Mouse (Mus musculus) liver, embryonic 13.5 days (tissue): ENCODE measurements around the gene Tmbim4. TPM values are rescaled to one million over a fixed set of nuclear protein-coding genes. Genes with fewer than 3 reads are reported as not detected.
A peak's percentile ranks its signal among the peaks of the same experiment; 100 is the strongest.
"Not testable (repeated sequence)": the region's sequence is repeated elsewhere in the genome, so short reads cannot be mapped to it uniquely, and the experiment has no call there.

Experiments used
- ATAC-seq: fragments of 200-750 bp; cut with Nextera tagmentation; 2 replicates; pipeline ENCODE4 v1.8.0; 2017; ENCODE audit warnings: low read depth, mild to moderate bottlenecking, moderate number of reproducible peaks, moderate library complexity
- DNase-seq: peaks from one replicate; pipeline ENCODE4 v3.0.0; 2022
- H3K27ac ChIP-seq: fragments of 300-500 bp; sonication (generic); 2 replicates; pipeline ENCODE4 v1.5.1; 2015; ENCODE audit warnings: moderate library complexity, mild to moderate bottlenecking, inconsistent platforms
- H3K27me3 ChIP-seq: fragments of 300-500 bp; sonication (generic); 2 replicates; pipeline ENCODE4 v1.6.1; 2015; ENCODE audit warnings: mild to moderate bottlenecking, inconsistent platforms
- H3K36me3 ChIP-seq: fragments of 300-500 bp; sonication (generic); 2 replicates; pipeline ENCODE4 v1.6.1; 2015; ENCODE audit warnings: mild to moderate bottlenecking, inconsistent platforms
- H3K4me1 ChIP-seq: fragments of 300-500 bp; sonication (generic); replicated peaks from 2 replicates; pipeline ENCODE4 v1.6.1; 2015; ENCODE audit warnings: inconsistent platforms
- H3K4me2 ChIP-seq: fragments of 300-500 bp; sonication (generic); 2 replicates; pipeline ENCODE4 v1.6.1; 2015; ENCODE audit warnings: inconsistent platforms, mild to moderate bottlenecking, moderate library complexity
- H3K4me3 ChIP-seq: fragments of 300-500 bp; sonication (generic); replicated peaks from 2 replicates; pipeline ENCODE4 v1.5.1; 2015; ENCODE audit warnings: mild to moderate bottlenecking, inconsistent platforms
- H3K9ac ChIP-seq: fragments of 300-500 bp; sonication (generic); 2 replicates; pipeline ENCODE4 v1.6.1; 2015; ENCODE audit warnings: mild to moderate bottlenecking, inconsistent platforms
- H3K9me3 ChIP-seq: fragments of 300-500 bp; sonication (generic); replicated peaks from 2 replicates; pipeline ENCODE4 v1.6.1; 2016; ENCODE audit warnings: inconsistent platforms
- WGBS: fragments of 180-500 bp; shearing (Covaris S2); methylation state at CpG from one replicate; pipeline ENCODE4 v1.1.7; 2015; ENCODE audit not compliant: insufficient replicate concordance; 5-methylcytosine and 5-hydroxymethylcytosine counted together
- polyA plus RNA-seq: library from polyadenylated mRNA; unstranded; fragments of >200 nt; fragmentation: Nextera tagmentation; extraction: Ambion mirVana; gene quantifications from 2 replicates; pipeline ENCODE4 v1.2.1, GENCODE M21; 2015

The Tmbim4 gene
- polyA plus RNA-seq, 1 experiment from 2014 or later, result 86.9 TPM

GRCm38 (mm10) chr10:120201961-120202402 is 592 bp downstream of the Tmbim4 start, which contains the start of gene Irak3:
Gene Irak3, minus strand, starts transcription at chr10:120202130.
- H3K27ac ChIP-seq, result peak within 1 kb of the TSS; percentile 47; the same call in 1 of the 2 replicates

GRCm38 (mm10) chr10:120202467-120203250 is 1.3 kb downstream of the Tmbim4 start:
- 53% methylated on average over 16 of the region's 16 CpGs for WGBS
- Histone ChIP-seq H3K27ac (no peak overlapping the region), H3K4me1 (peaks cover 13% of the 10 kb centered on the region), H3K36me3 (no peaks in the 10 kb centered on the region), H3K4me2 (peak overlapping the region; percentile 92; the same call in 1 of the 2 replicates), H3K4me3 (no peak overlapping the region), H3K27me3 (peaks cover 30% of the 10 kb centered on the region), H3K9ac (no peak overlapping the region), H3K9me3 (no peaks in the 10 kb centered on the region)
- ATAC-seq (no peak), DNase-seq (no peak)

More at GRCm38 (mm10) chr10:120201961-120202402, 592 bp downstream of the Tmbim4 start, which contains the start of gene Irak3:
- Histone ChIP-seq H3K27me3 (peaks cover 30% of the 10 kb centered on the region), H3K4me2 (peak within 1 kb of the TSS; percentile 92), H3K36me3 (no peaks in the 10 kb centered on the region), H3K4me3 (peak within 1 kb of the TSS; percentile 65), H3K4me1 (peaks cover 13% of the 10 kb centered on the region), H3K9me3 (no peaks in the 10 kb centered on the region), H3K9ac (peak within 1 kb of the TSS; percentile 63)
- peak; percentile 54 for ATAC-seq
- WGBS, result under 1% methylated on average over 13 of the region's 13 CpGs
- peak; percentile 68 for DNase-seq

- Histone ChIP-seq H3K27ac (no peak overlapping the region), H3K27me3 (peaks cover 25% of the 10 kb centered on the region), H3K9me3 (no peaks in the 10 kb centered on the region), H3K4me1 (peaks cover 20% of the 10 kb centered on the region), H3K9ac (no peak overlapping the region), H3K4me2 (no peak overlapping the region), H3K36me3 (no peaks in the 10 kb centered on the region), H3K4me3 (no peak overlapping the region)
- 73% methylated on average over 13 of the region's 13 CpGs for WGBS
- no peak for ATAC-seq
- no peak for DNase-seq
Measured at GRCm38 (mm10) chr10:120204591-120205210, 3.3 kb downstream of the Tmbim4 start.

- Histone ChIP-seq H3K27me3 (0 out of 2 replicates have a peak, but pooled peaks cover 6% of the 10 kb centered on the region), H3K9ac (no peak overlapping the region), H3K36me3 (peaks cover 4% of the 10 kb centered on the region; the same call in 1 of the 2 replicates), H3K27ac (no peak overlapping the region), H3K4me1 (peaks cover 13% of the 10 kb centered on the region), H3K4me2 (peak overlapping the region; percentile 70), H3K9me3 (0 out of 2 replicates have a peak, but pooled peaks cover 3% of the 10 kb centered on the region), H3K4me3 (peak overlapping the region; percentile 82)
- ATAC-seq (no peak), DNase-seq (no peak)
- WGBS, result 49% methylated on average over 8 of the region's 8 CpGs
Measured at GRCm38 (mm10) chr10:120208015-120208414, 6.6 kb downstream of the Tmbim4 start.

- peaks cover 13% of the 10 kb centered on the region for H3K4me1 ChIP-seq
- H3K4me3 ChIP-seq, result peak overlapping the region; percentile 82
- 2% methylated on average over 53 of the region's 53 CpGs for WGBS
- DNase-seq (peak; percentile 68), ATAC-seq (peak; percentile 84)
- peaks cover 4% of the 10 kb centered on the region; the same call in 1 of the 2 replicates for H3K36me3 ChIP-seq
- H3K9ac ChIP-seq, result peak overlapping the region; percentile 82
- no peaks in the 10 kb centered on the region for H3K27me3 ChIP-seq
- H3K27ac ChIP-seq, result no peak overlapping the region
- 0 out of 2 replicates have a peak, but pooled peaks cover 3% of the 10 kb centered on the region for H3K9me3 ChIP-seq
- H3K4me2 ChIP-seq, result peak overlapping the region; percentile 70
Measured at GRCm38 (mm10) chr10:120208575-120209538, 7.5 kb downstream of the Tmbim4 start.

GRCm38 (mm10) chr10:120209539-120209925 is 8.1 kb downstream of the Tmbim4 start:
- H3K27me3 ChIP-seq, result no peaks in the 10 kb centered on the region
- peak overlapping the region; percentile 82 for H3K9ac ChIP-seq
- peaks cover 13% of the 10 kb centered on the region for H3K4me1 ChIP-seq
- H3K27ac ChIP-seq, result no peak overlapping the region
- 43% methylated on average over 6 of the region's 6 CpGs for WGBS
- peaks cover 4% of the 10 kb centered on the region; the same call in 1 of the 2 replicates for H3K36me3 ChIP-seq
- no peak for DNase-seq
- peak overlapping the region; percentile 82 for H3K4me3 ChIP-seq
- 0 out of 2 replicates have a peak, but pooled peaks cover 3% of the 10 kb centered on the region for H3K9me3 ChIP-seq
- no peak for ATAC-seq
- peak overlapping the region; percentile 70 for H3K4me2 ChIP-seq

- ATAC-seq (no peak), DNase-seq (no peak)
- H3K4me3 ChIP-seq, result peak overlapping the region; percentile 82
- peak overlapping the region; percentile 70 for H3K4me2 ChIP-seq
- H3K27ac ChIP-seq, result no peak overlapping the region
- 80% methylated on average over 3 of the region's 3 CpGs for WGBS
- no peaks in the 10 kb centered on the region for H3K27me3 ChIP-seq
- H3K4me1 ChIP-seq, result peaks cover 13% of the 10 kb centered on the region
- 0 out of 2 replicates have a peak, but pooled peaks cover 3% of the 10 kb centered on the region for H3K9me3 ChIP-seq
- peaks cover 4% of the 10 kb centered on the region; the same call in 1 of the 2 replicates for H3K36me3 ChIP-seq
- peak overlapping the region; percentile 82; the same call in 1 of the 2 replicates for H3K9ac ChIP-seq
Measured at GRCm38 (mm10) chr10:120210096-120210495, 8.7 kb downstream of the Tmbim4 start.

GRCm38 (mm10) chr10:120217099-120217498 is 15.7 kb downstream of the Tmbim4 start:
- H3K4me2 ChIP-seq, H3K9ac ChIP-seq, H3K27me3 ChIP-seq, H3K4me1 ChIP-seq, H3K9me3 ChIP-seq, ATAC-seq, H3K27ac ChIP-seq, DNase-seq, H3K4me3 ChIP-seq: not testable (repeated sequence)
- WGBS, result 65% methylated on average over 1 of the region's 1 CpGs
- H3K36me3 ChIP-seq, result peaks cover 19% of the 10 kb centered on the region

- H3K27ac ChIP-seq, result no peak overlapping the region
- 84% methylated on average over 10 of the region's 10 CpGs for WGBS
- DNase-seq, result no peak
- no peaks in the 10 kb centered on the region for H3K9me3 ChIP-seq
- H3K4me3 ChIP-seq, result no peak overlapping the region
- H3K27me3 ChIP-seq, result no peaks in the 10 kb centered on the region
- H3K36me3 ChIP-seq, result peaks cover 19% of the 10 kb centered on the region
- no peak for ATAC-seq
- peaks cover 6% of the 10 kb centered on the region; the same call in 1 of the 2 replicates for H3K4me1 ChIP-seq
- no peak overlapping the region for H3K4me2 ChIP-seq
- no peak overlapping the region for H3K9ac ChIP-seq
Measured at GRCm38 (mm10) chr10:120218996-120219395, 17.6 kb downstream of the Tmbim4 start.

- WGBS, result 52% methylated on average over 14 of the region's 14 CpGs
- peaks cover 6% of the 10 kb centered on the region; the same call in 1 of the 2 replicates for H3K4me1 ChIP-seq
Measured at GRCm38 (mm10) chr10:120219578-120220359, 18.4 kb downstream of the Tmbim4 start.

More at GRCm38 (mm10) chr10:120219578-120220359, 18.4 kb downstream of the Tmbim4 start:
- H3K9me3 ChIP-seq, result no peaks in the 10 kb centered on the region
- H3K9ac ChIP-seq, result no peak overlapping the region
- H3K27ac ChIP-seq, result no peak overlapping the region
- H3K27me3 ChIP-seq, result no peaks in the 10 kb centered on the region
- H3K36me3 ChIP-seq, result peaks cover 24% of the 10 kb centered on the region
- DNase-seq (no peak), ATAC-seq (no peak)
- no peak overlapping the region for H3K4me3 ChIP-seq
- H3K4me2 ChIP-seq, result no peak overlapping the region
